Mouse (Mus musculus): Measurements from ENCODE around the gene Ruvbl2. TPM values are rescaled to one million over a fixed set of nuclear protein-coding genes. Genes with fewer than 3 reads are reported as not detected.
"Not testable (repeated sequence)": the region's sequence is repeated elsewhere in the genome, so short reads cannot be mapped to it uniquely, and the experiment has no call there.

The Ruvbl2 gene
- polyA plus RNA-seq, 1 experiment from 2014 or later = 175 TPM

DNA sequence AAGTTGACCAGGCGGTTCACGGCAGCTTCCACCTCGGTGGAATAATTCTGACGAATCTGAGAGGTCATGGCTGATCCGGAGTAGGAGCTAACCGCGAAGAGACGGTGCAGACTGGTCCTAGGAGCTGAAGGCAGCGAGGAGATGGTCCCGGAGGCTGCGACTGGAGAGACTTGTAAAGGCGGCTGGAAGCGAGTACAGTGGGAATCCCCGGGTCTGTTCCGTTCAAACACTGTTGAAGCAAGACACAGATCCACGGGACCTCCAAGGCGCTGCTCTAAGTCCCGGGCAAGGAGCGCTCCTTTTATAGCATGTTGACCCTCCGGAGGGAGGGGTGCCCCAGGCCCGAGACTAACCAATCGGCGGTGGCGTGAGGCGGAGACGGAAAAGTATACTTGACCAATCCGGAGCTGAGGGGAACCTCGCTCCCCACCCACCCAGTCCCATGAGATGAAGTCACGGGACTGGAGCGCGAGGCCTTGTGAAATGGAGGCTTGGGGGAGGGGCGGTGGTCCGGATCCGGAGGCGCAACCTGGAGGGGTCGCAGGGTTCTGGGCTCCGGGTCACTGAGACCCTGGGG, 21.8 kb upstream of the Ruvbl2 start, which contains the start of gene Ftl1:
Gene Ftl1 (minus strand): TSS at position 321 of the 577 bp plus-strand sequence.
- H3K4me2 ChIP-seq = peak within 1 kb of the TSS; percentile 65
- not testable (repeated sequence) for H3K27me3 ChIP-seq, H3K9me3 ChIP-seq
- H3K4me3 ChIP-seq (replicated peaks) = peak within 1 kb of the TSS; percentile 82
- 0% methylated on average over 34 of the region's 37 CpGs for WGBS
- H3K9ac ChIP-seq = peak within 1 kb of the TSS; percentile 87
- H3K27ac ChIP-seq = peak within 1 kb of the TSS; percentile 95
- peak; percentile 97 for ATAC-seq (ENCODE audit: low FRiP score)
- H3K4me1 ChIP-seq = peaks cover 37% of the 10 kb centered on the region
- H3K36me3 ChIP-seq (replicated peaks) = peaks cover 62% of the 10 kb centered on the region

GRCm38 (mm10) chr7:45458748-45459563, 21.1 kb upstream of the Ruvbl2 start:
- under 1% methylated on average over 43 of the region's 43 CpGs for WGBS
- Histone ChIP-seq H3K9ac (peak overlapping the region; percentile 87), H3K4me2 (peak overlapping the region; percentile 65), H3K4me3 (replicated peaks) (peak overlapping the region; percentile 82), H3K4me1 (peaks cover 37% of the 10 kb centered on the region), H3K27me3 (no peaks in the 10 kb centered on the region), H3K27ac (peak overlapping the region; percentile 95), H3K9me3 (no peaks in the 10 kb centered on the region), H3K36me3 (replicated peaks) (peaks cover 64% of the 10 kb centered on the region)
- peak; percentile 77 for ATAC-seq (ENCODE audit: low FRiP score)

GRCm38 (mm10) chr7:45457204-45458060, 19.5 kb upstream of the Ruvbl2 start:
- H3K27me3 ChIP-seq = no peaks in the 10 kb centered on the region
- ATAC-seq (ENCODE audit: low FRiP score) = no peak
- H3K4me1 ChIP-seq = peaks cover 37% of the 10 kb centered on the region
- H3K9ac ChIP-seq = peak overlapping the region; percentile 87
- H3K27ac ChIP-seq = peak overlapping the region; percentile 65
- H3K36me3 ChIP-seq (replicated peaks) = peaks cover 49% of the 10 kb centered on the region
- 76% methylated on average over 10 of the region's 10 CpGs for WGBS
- no peaks in the 10 kb centered on the region for H3K9me3 ChIP-seq
- peak overlapping the region; percentile 65 for H3K4me2 ChIP-seq
- peak overlapping the region; percentile 82 for H3K4me3 ChIP-seq (replicated peaks)

GRCm38 (mm10) chr7:45456721-45457203, 18.9 kb upstream of the Ruvbl2 start:
- H3K9ac ChIP-seq = peak overlapping the region; percentile 87; the same call in 1 of the 2 replicates

GRCm38 (mm10) chr7:45455932-45456696, 18.2 kb upstream of the Ruvbl2 start:
- H3K9ac ChIP-seq = 0 out of 2 replicates have a peak overlapping the region, but pooled peaks have one; percentile 87
- ATAC-seq (ENCODE audit: low FRiP score) = no peak
- H3K36me3 ChIP-seq (replicated peaks) = peaks cover 47% of the 10 kb centered on the region
- H3K4me1 ChIP-seq = peaks cover 39% of the 10 kb centered on the region
- no peak overlapping the region for H3K4me2 ChIP-seq
- 80% methylated on average over 13 of the region's 13 CpGs for WGBS
- H3K9me3 ChIP-seq = no peaks in the 10 kb centered on the region
- H3K4me3 ChIP-seq (replicated peaks) = no peak overlapping the region
- peak overlapping the region; percentile 65; the same call in 1 of the 2 replicates for H3K27ac ChIP-seq
- H3K27me3 ChIP-seq = no peaks in the 10 kb centered on the region

More at GRCm38 (mm10) chr7:45456721-45457203, 18.9 kb upstream of the Ruvbl2 start:
- Histone ChIP-seq H3K36me3 (replicated peaks) (peaks cover 49% of the 10 kb centered on the region), H3K27me3 (no peaks in the 10 kb centered on the region), H3K9me3 (no peaks in the 10 kb centered on the region), H3K4me2 (peak overlapping the region; percentile 65), H3K4me3 (replicated peaks) (peak overlapping the region; percentile 82), H3K27ac (peak overlapping the region; percentile 65), H3K4me1 (peaks cover 37% of the 10 kb centered on the region)
- 66% methylated on average over 9 of the region's 9 CpGs for WGBS
- no peak for ATAC-seq (ENCODE audit: low FRiP score)

GRCm38 (mm10) chr7:45454971-45455370, 17.1 kb upstream of the Ruvbl2 start:
- Histone ChIP-seq H3K27me3 (no peaks in the 10 kb centered on the region), H3K36me3 (replicated peaks) (peaks cover 47% of the 10 kb centered on the region), H3K9me3 (no peaks in the 10 kb centered on the region), H3K4me3 (replicated peaks) (no peak overlapping the region), H3K9ac (peak overlapping the region; percentile 21; the same call in 1 of the 2 replicates), H3K4me1 (peaks cover 27% of the 10 kb centered on the region), H3K27ac (no peak overlapping the region), H3K4me2 (no peak overlapping the region)
- ATAC-seq (ENCODE audit: low FRiP score) = no peak
- WGBS = 93% methylated on average over 15 of the region's 15 CpGs

GRCm38 (mm10) chr7:45451344-45451982, 13.6 kb upstream of the Ruvbl2 start:
- Histone ChIP-seq H3K4me3 (replicated peaks) (0 out of 2 replicates have a peak overlapping the region, but pooled peaks have one; percentile 10), H3K36me3 (replicated peaks) (peaks cover 42% of the 10 kb centered on the region), H3K4me2 (no peak overlapping the region)

GRCm38 (mm10) chr7:45449974-45450373, 12.1 kb upstream of the Ruvbl2 start:
- Histone ChIP-seq H3K27me3 (no peaks in the 10 kb centered on the region), H3K4me3 (replicated peaks) (no peak overlapping the region), H3K9ac (no peak overlapping the region), H3K4me2 (no peak overlapping the region), H3K27ac (no peak overlapping the region), H3K36me3 (replicated peaks) (peaks cover 39% of the 10 kb centered on the region), H3K9me3 (no peaks in the 10 kb centered on the region), H3K4me1 (peaks cover 2% of the 10 kb centered on the region; the same call in 1 of the 2 replicates)
- ATAC-seq (ENCODE audit: low FRiP score) = no peak
- 83% methylated on average over 1 of the region's 1 CpGs for WGBS

More at GRCm38 (mm10) chr7:45451344-45451982, 13.6 kb upstream of the Ruvbl2 start:
- Histone ChIP-seq H3K4me1 (peaks cover 7% of the 10 kb centered on the region; the same call in 1 of the 2 replicates), H3K9ac (no peak overlapping the region), H3K27me3 (no peaks in the 10 kb centered on the region), H3K9me3 (no peaks in the 10 kb centered on the region), H3K27ac (0 out of 2 replicates have a peak overlapping the region, but pooled peaks have one; percentile 13)
- ATAC-seq (ENCODE audit: low FRiP score) = peak; percentile 81
- WGBS = 52% methylated on average over 23 of the region's 23 CpGs

GRCm38 (mm10) chr7:45447325-45447990, 9.6 kb upstream of the Ruvbl2 start:
- H3K27ac ChIP-seq = no peak overlapping the region
- H3K4me1 ChIP-seq = peaks cover 2% of the 10 kb centered on the region; the same call in 1 of the 2 replicates
- H3K9me3 ChIP-seq = no peaks in the 10 kb centered on the region
- no peak overlapping the region for H3K4me2 ChIP-seq
- no peak overlapping the region for H3K4me3 ChIP-seq (replicated peaks)
- H3K27me3 ChIP-seq = no peaks in the 10 kb centered on the region
- no peak for ATAC-seq (ENCODE audit: low FRiP score)
- 31% methylated on average over 11 of the region's 11 CpGs for WGBS
- no peak overlapping the region for H3K9ac ChIP-seq
- peaks cover 51% of the 10 kb centered on the region for H3K36me3 ChIP-seq (replicated peaks)

DNA sequence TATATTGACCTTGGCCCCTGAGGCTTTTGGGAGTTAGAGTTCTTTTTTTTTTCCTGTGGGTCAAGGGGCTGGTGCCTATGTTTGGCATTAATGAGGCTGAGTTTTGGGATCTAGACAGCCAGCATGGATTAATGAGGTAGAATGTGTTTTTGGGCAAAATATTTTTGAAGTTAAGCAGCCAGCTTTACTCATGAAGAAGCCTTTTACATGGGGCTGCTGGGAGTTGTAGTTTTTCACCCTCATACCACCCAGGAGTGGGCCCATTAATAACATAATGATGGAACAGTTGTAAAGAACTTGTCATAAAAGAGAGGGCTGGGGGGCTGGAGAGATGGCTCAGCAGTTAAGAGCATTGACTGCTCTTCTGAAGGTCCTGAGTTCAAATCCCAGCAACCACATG, 8.7 kb upstream of the Ruvbl2 start:
- Histone ChIP-seq H3K27me3 (no peaks in the 10 kb centered on the region), H3K9me3 (no peaks in the 10 kb centered on the region), H3K4me3 (replicated peaks) (no peak overlapping the region), H3K9ac (no peak overlapping the region), H3K36me3 (replicated peaks) (peaks cover 45% of the 10 kb centered on the region), H3K4me1 (peaks cover 2% of the 10 kb centered on the region; the same call in 1 of the 2 replicates), H3K4me2 (no peak overlapping the region), H3K27ac (no peak overlapping the region)
- no peak for ATAC-seq (ENCODE audit: low FRiP score)

Data from forebrain, embryonic 12.5 days (tissue).